Mouse (Mus musculus) CH12.LX (cell line): ENCODE measurements at regions not wholly inside any gene's neighbourhood (a gene's known extent, or its start where the extent isn't known, plus 50 kb on each side); places are given as distances from the start of the nearest gene placed in this dataset.

Experiments used
- CHD1 ChIP-seq: IDR thresholded peaks from 2 replicates; pipeline ENCODE4 v1.6.1; 2012; ENCODE audit warnings: low read depth, low read length, improper control_type of control experiment, inconsistent platforms
- CTCF ChIP-seq, 2 experiments: IDR thresholded peaks in 1 of 2; conservative IDR thresholded peaks in 1 of 2; 2 replicates each; pipeline ENCODE4 v1.5.1; 2011 to 2012; ENCODE audit warnings: low read depth in 2 of 2, low read length in 2 of 2, improper control_type of control experiment in 1 of 2, inconsistent platforms in 1 of 2, mild to moderate bottlenecking in 1 of 2, moderate library complexity in 1 of 2
- E2F4 ChIP-seq: IDR thresholded peaks from 2 replicates; pipeline ENCODE4 v1.6.1; 2011; ENCODE audit warnings: low read depth, low read length, improper control_type of control experiment; ENCODE audit not compliant: insufficient replicate concordance
- ELF1 ChIP-seq: IDR thresholded peaks from 2 replicates; pipeline ENCODE4 v1.6.1; 2014; ENCODE audit warnings: low read depth, mild to moderate bottlenecking, inconsistent platforms, low read length, improper control_type of control experiment
- JUND ChIP-seq: conservative IDR thresholded peaks from 2 replicates; pipeline ENCODE4 v1.6.1; 2011; ENCODE audit warnings: low read depth, low read length, improper control_type of control experiment
- POLR2A ChIP-seq: IDR thresholded peaks from 2 replicates; pipeline ENCODE4 v1.6.1; 2011; ENCODE audit warnings: low read depth, mild to moderate bottlenecking, improper control_type of control experiment, low read length
- TBP ChIP-seq: conservative IDR thresholded peaks from 2 replicates; pipeline ENCODE4 v1.6.1; 2011; ENCODE audit warnings: low read depth, low read length, improper control_type of control experiment
- TCF12 ChIP-seq: IDR thresholded peaks from 2 replicates; pipeline ENCODE4 v1.6.1; 2014; ENCODE audit warnings: low read depth, mild to moderate bottlenecking, inconsistent platforms, low read length, improper control_type of control experiment
- USF2 ChIP-seq: conservative IDR thresholded peaks from 2 replicates; pipeline ENCODE4 v1.6.1; 2011; ENCODE audit warnings: low read depth, low read length, improper control_type of control experiment
- ZC3H11A ChIP-seq: IDR thresholded peaks from 2 replicates; pipeline ENCODE4 v1.6.1; 2012; ENCODE audit warnings: low read depth, mild to moderate bottlenecking, inconsistent platforms, low read length, improper control_type of control experiment
- ZNF384 ChIP-seq: IDR thresholded peaks from 2 replicates; pipeline ENCODE4 v1.6.1; 2012; ENCODE audit warnings: low read depth, low read length, improper control_type of control experiment, inconsistent platforms

- TF ChIP-seq CTCF (conservative IDR thresholded peaks at IDR 0.05 in 1 of 2, IDR thresholded peaks at IDR 0.05 in 1 of 2; ENCODE audit: low read depth in 2 of 2, low read length in 2 of 2) (no peak), ELF1 (no peak), ZNF384 (no peak), POLR2A (no peak), TBP (no peak), JUND (no peak), E2F4 (no peak), ZC3H11A (no peak), USF2 (no peak), CHD1 (no peak), TCF12 (no peak)
These were observed 711.4 kb downstream of the Nxph1 start for GRCm38 (mm10) chr6:9659672-9660071.
